Mouse (Mus musculus): ENCODE measurements around the gene Stx1b.

- no peak for TF ChIP-seq POLR2A (IDR thresholded peaks at IDR 0.05; ENCODE audit: low read depth, low read length)
- peak in 1 of 2 experiments; percentile 65; a peak in 2 of 4 replicates for TF ChIP-seq CTCF (conservative IDR thresholded peaks at IDR 0.05 in 1 of 2, IDR thresholded peaks at IDR 0.05 in 1 of 2; ENCODE audit: low read depth in 2 of 2, low read length in 2 of 2)
Observed at GRCm38 (mm10) chr7:127768346-127768996, 55.9 kb downstream of the Stx1b start.

Measured in CH12.LX (cell line).